In genomic region chr17:24155742-24156141, GRCm38 (mm10) we compare ENCODE assay signal across 13 mouse cellular contexts. TPM values are rescaled to one million over a fixed set of nuclear protein-coding genes. Genes with fewer than 3 reads are reported as not detected.
DNase-seq lines count a peak whose midpoint lies in the region.
"Had no signal": no experiment of that assay in that cellular context is flagged by ENCODE, and none has a peak within 500 bp of the region (broad histone marks: within the 10 kb centered on the region; RNA-seq: fewer than 3 reads in every experiment).

No protein-coding gene starts in this region.

- DNase-seq in heart, adult 11 months: peak; percentile 88
- DNase-seq in heart, adult 8-10 months (ENCODE audit: low spot score): no peak
- DNase-seq: adrenal gland, adult 2 months; adrenal gland, adult 8-10 months; adrenal gland, postnatal 10 days; adrenal gland, postnatal 14 days; adrenal gland, postnatal 25 days; adrenal gland, postnatal 36 days; B cell, adult 2 months; cerebellum, adult 11 months; cerebellum, adult 11-12 months; cerebellum, adult 18-20 months; cerebellum, adult 2 months had no signal

RNA-seq across cellular contexts. Expression of gene Pdpk1, which starts 5.0 kb away (rescaled TPM):
- total RNA-seq in heart, adult 8-10 months (2022): 10 to 100 TPM; 38.3 to 46.0 (median 45.0) TPM

RNA-seq across cellular contexts. Expression of gene Amdhd2, which starts 7.8 kb away (rescaled TPM):
- 10 to 100 TPM in 3 of 4 experiments, 1 to 10 TPM in 1; 9.4 to 12.4 (median 10.8) TPM for total RNA-seq in heart, adult 8-10 months (2022)

RNA-seq across cellular contexts. Expression of gene Atp6v0c, which starts 13.8 kb away (rescaled TPM):
- 100 to 1,000 TPM; 224 to 240 (median 231) TPM for total RNA-seq in heart, adult 8-10 months (2022)

RNA-seq across cellular contexts. Expression of gene Tbc1d24, which starts 49.6 kb away (rescaled TPM):
- 10 to 100 TPM; 11.5 to 14.5 (median 12.6) TPM for total RNA-seq in heart, adult 8-10 months (2022)

RNA-seq across cellular contexts. Expression of gene Ntn3, which starts 53.6 kb away (rescaled TPM):
- total RNA-seq in heart, adult 8-10 months (2022): 1 to 10 TPM in 2 of 4 experiments, under 1 TPM in 2; 0.66 to 1.5 (median 0.89) TPM
